Mouse (Mus musculus) stomach, postnatal 0 days (tissue): ENCODE results near the gene Prss27. TPM values are rescaled to one million over a fixed set of nuclear protein-coding genes. Genes with fewer than 3 reads are reported as not detected.

Source experiments
- ATAC-seq: fragments of 200-750 bp; cut with Nextera tagmentation; 2 replicates; pipeline ENCODE4 v1.8.0; 2017; ENCODE audit not compliant: low FRiP score, low TSS enrichment
- DNase-seq: peaks from one replicate; pipeline ENCODE4 v3.0.0-alpha.2; 2016; ENCODE audit warnings: low spot score
- H3K27ac ChIP-seq: fragments of 300-500 bp; sonication (generic); replicated peaks from 2 replicates; pipeline ENCODE4 v1.5.1; 2014; ENCODE audit warnings: mild to moderate bottlenecking, control low read depth
- H3K27me3 ChIP-seq: fragments of 300-500 bp; sonication (generic); 2 replicates; pipeline ENCODE4 v1.6.1; 2014; ENCODE audit warnings: low read length; ENCODE audit not compliant: control insufficient read depth, insufficient read depth
- H3K36me3 ChIP-seq: fragments of 300-500 bp; sonication (generic); 2 replicates; pipeline ENCODE4 v1.6.1; 2014; ENCODE audit warnings: low read length, mixed read lengths; ENCODE audit not compliant: control insufficient read depth, insufficient read depth
- H3K4me1 ChIP-seq: fragments of 300-500 bp; sonication (generic); replicated peaks from 2 replicates; pipeline ENCODE4 v1.6.1; 2014; ENCODE audit warnings: antibody characterized with exemption; ENCODE audit not compliant: control insufficient read depth, insufficient read depth
- H3K4me2 ChIP-seq: fragments of 300-500 bp; sonication (generic); replicated peaks from 2 replicates; pipeline ENCODE4 v1.6.1; 2014; ENCODE audit warnings: low read depth, mild to moderate bottlenecking, control low read depth, moderate library complexity
- H3K4me3 ChIP-seq: fragments of 300-500 bp; sonication (generic); 2 replicates; pipeline ENCODE4 v1.5.1; 2014; ENCODE audit warnings: low read depth, low read length, control low read depth
- H3K9ac ChIP-seq: fragments of 300-500 bp; sonication (generic); 2 replicates; pipeline ENCODE4 v1.6.1; 2014; ENCODE audit warnings: mild to moderate bottlenecking, low read length, control low read depth, mixed read lengths
- H3K9me3 ChIP-seq: fragments of 300-500 bp; sonication (generic); 2 replicates; pipeline ENCODE4 v1.6.1; 2016; ENCODE audit warnings: low read length; ENCODE audit not compliant: control insufficient read depth
- CTCF ChIP-seq: IDR thresholded peaks from 2 replicates; pipeline ENCODE4 v1.5.1; 2016; ENCODE audit warnings: antibody characterized with exemption, low read depth, mild to moderate bottlenecking, moderate library complexity
- EP300 ChIP-seq: optimal IDR thresholded peaks from 2 replicates; pipeline ENCODE3; 2016; ENCODE audit warnings: antibody characterized with exemption
- WGBS: fragments of 180-500 bp; shearing (Covaris S2); extraction: QIAGEN DNeasy Blood & Tissue Kit; methylation state at CpG from one replicate; pipeline ENCODE4 v1.1.7; 2014; 5-methylcytosine and 5-hydroxymethylcytosine counted together
- polyA plus RNA-seq: library from polyadenylated mRNA; unstranded; fragments of >200 nt; fragmentation: Nextera tagmentation; extraction: Ambion mirVana; gene quantifications from 2 replicates; pipeline ENCODE4 v1.2.1, GENCODE M21; 2015

Prss27 gene
- polyA plus RNA-seq, 1 experiment from 2014 or later = 40.8 TPM

DNA sequence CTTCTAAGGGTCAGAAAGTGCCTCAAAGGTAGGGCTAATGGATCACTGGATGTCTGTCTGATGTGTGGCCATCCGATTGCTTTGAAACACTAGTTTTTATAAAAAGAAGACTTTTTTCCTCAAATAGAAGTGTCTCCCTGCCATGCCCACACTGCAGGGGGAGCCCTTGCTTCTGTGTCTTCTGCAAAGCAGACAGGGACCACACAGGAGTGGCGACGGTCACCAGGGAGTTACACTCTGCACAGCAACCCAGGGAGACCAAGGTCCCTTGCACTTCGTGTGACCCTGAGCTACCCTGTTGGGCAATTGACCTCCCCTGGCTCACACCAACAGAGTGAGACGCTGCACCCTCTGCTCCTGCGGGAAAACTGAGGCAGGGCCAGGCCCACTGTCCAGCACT is 990 bp upstream of the Prss27 start:
- no peak; the same call in 1 of the 2 replicates for ATAC-seq
- no peak overlapping the region for H3K4me2 ChIP-seq

DNA sequence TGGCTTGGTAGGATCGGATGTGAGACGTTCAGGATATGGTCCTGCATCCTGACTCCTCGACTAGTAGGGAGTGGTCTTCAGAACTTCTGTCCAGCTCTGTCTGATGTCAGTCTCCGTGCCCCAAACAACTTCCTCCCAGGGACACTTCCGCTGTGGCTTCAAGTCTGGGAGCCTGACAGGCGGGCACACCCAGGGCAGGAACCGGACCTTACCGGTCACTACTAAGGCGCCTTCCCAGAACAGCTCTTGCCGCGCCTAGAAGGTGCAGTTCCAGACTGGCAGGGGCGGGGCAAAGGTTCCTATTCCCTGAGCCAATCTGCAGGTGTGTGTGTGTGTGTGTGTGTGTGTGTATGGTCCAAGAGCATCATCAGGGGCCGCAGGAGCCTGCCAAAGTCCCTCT is 584 bp upstream of the Prss27 start:
- DNase-seq (peak; percentile 88), ATAC-seq (peak; percentile 97)
- Histone ChIP-seq H3K27me3 (no peaks in the 10 kb centered on the region), H3K4me3 (no peak overlapping the region), H3K4me2 (no peak overlapping the region), H3K36me3 (no peaks in the 10 kb centered on the region), H3K9ac (no peak overlapping the region), H3K27ac (peak overlapping the region; percentile 53; the same call in 1 of the 2 replicates), H3K9me3 (no peaks in the 10 kb centered on the region), H3K4me1 (no peaks in the 10 kb centered on the region)
- 62% methylated on average over 13 of the region's 13 CpGs for WGBS
- no peak for TF ChIP-seq EP300
- no peak for TF ChIP-seq CTCF

More for the DNA sequence above, 990 bp upstream of the Prss27 start:
- 72% methylated on average over 6 of the region's 6 CpGs for WGBS
- Histone ChIP-seq H3K9me3 (no peaks in the 10 kb centered on the region), H3K9ac (no peak overlapping the region), H3K4me1 (no peaks in the 10 kb centered on the region), H3K27me3 (no peaks in the 10 kb centered on the region), H3K27ac (peak overlapping the region; percentile 53; the same call in 1 of the 2 replicates), H3K36me3 (no peaks in the 10 kb centered on the region), H3K4me3 (no peak overlapping the region)
- TF ChIP-seq EP300 (no peak), CTCF (no peak)
- no peak for DNase-seq

DNA sequence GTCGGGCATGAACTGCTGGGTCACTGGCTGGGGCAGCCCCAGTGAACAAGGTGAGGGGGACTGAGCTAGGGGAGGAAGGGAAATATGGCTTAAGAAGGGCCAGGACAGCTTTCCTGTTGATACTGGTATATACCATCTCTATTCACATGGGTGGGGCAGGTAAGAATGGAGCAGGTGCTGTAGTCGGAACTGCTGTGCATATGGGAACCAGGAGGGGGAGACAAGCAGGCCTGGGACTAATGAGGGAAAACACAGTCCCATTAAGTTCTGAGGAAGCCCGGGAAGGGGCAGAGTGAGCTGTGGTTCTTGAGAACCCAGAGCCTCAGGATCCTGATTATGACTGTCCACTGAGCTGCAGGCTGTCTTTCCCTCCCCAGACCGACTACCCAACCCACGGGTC is 6.5 kb downstream of the Prss27 start:
- H3K4me2 ChIP-seq = no peak overlapping the region
- TF ChIP-seq CTCF (peak; percentile 57), EP300 (no peak)
- no peaks in the 10 kb centered on the region for H3K9me3 ChIP-seq
- H3K4me1 ChIP-seq = no peaks in the 10 kb centered on the region
- no peak overlapping the region for H3K4me3 ChIP-seq
- no peak overlapping the region for H3K27ac ChIP-seq
- 42% methylated on average over 5 of the region's 5 CpGs for WGBS
- H3K27me3 ChIP-seq = no peaks in the 10 kb centered on the region
- peaks cover 14% of the 10 kb centered on the region for H3K36me3 ChIP-seq
- peak; percentile 36 for DNase-seq
- ATAC-seq = no peak
- H3K9ac ChIP-seq = no peak overlapping the region

DNA sequence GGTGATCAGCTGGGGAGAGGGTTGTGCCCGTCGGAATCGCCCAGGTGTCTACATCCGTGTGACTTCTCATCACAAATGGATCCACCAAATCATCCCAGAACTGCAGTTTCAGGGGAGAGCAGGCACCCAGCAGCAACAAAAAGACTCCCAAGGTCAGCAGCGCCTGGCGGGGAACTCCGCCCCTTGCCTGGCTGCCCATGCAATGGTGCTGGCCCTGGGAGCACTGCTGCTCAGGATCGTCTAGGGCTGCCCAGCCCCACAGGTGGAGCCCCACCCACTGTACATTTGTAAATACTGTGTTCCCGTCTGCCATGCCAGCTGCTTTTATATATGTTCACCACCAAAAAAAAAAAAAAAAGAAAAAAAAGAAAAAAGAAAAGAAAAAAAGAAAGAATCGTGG is 7.7 kb downstream of the Prss27 start:
- Histone ChIP-seq H3K36me3 (peaks cover 20% of the 10 kb centered on the region), H3K9me3 (no peaks in the 10 kb centered on the region), H3K27ac (no peak overlapping the region), H3K4me1 (no peaks in the 10 kb centered on the region), H3K4me3 (no peak overlapping the region), H3K9ac (no peak overlapping the region), H3K27me3 (no peaks in the 10 kb centered on the region), H3K4me2 (no peak overlapping the region)
- ATAC-seq (no peak), DNase-seq (peak; percentile 40)
- TF ChIP-seq EP300 = no peak
- no peak for TF ChIP-seq CTCF
- WGBS = 55% methylated on average over 10 of the region's 10 CpGs

DNA sequence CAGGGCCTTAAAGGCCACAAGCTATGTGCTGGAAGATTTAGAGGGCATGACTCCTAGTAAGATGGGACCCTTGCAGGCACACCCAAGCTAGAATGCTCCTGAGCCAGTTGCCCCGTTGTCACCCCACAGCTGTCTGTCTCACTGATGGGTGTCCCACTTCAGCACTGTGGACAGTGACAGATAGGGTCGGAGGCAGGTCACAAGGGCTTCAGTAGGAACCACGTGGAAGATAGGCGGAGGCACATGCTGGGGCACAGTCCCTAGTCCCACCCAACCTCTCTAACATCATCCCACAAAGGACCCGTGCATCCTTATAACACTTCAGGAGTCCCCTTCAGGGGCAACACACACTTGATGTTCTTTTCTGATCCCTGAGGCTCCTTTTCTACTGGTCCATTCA is 8.1 kb downstream of the Prss27 start:
- Histone ChIP-seq H3K27ac (no peak overlapping the region), H3K9me3 (no peaks in the 10 kb centered on the region), H3K36me3 (peaks cover 23% of the 10 kb centered on the region), H3K4me2 (no peak overlapping the region), H3K27me3 (no peaks in the 10 kb centered on the region), H3K4me3 (no peak overlapping the region), H3K4me1 (no peaks in the 10 kb centered on the region), H3K9ac (no peak overlapping the region)
- WGBS = 20% methylated on average over 5 of the region's 5 CpGs
- DNase-seq (no peak), ATAC-seq (no peak)
- TF ChIP-seq CTCF = no peak
- no peak for TF ChIP-seq EP300

DNA sequence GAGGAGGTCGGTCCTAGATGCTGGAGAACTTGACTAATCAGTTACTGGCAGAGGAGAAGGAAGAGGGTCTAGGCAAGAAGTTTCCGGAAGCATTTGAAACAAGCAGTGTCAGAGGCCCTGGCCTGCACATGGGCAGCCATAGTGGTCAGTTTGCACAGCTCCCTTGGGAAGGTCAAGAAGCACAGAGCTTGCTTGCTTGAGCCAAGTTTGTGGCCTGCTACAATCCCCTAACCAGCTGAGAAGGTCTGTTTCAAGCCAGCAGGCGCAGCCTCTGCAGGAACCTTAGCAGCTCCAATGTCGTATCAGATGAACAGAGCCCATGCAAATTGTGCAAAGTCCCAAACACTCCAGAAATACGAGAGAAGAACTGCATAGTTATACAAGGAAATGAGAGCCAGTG is 10.1 kb downstream of the Prss27 start:
- 72% methylated on average over 5 of the region's 5 CpGs for WGBS
- TF ChIP-seq CTCF (no peak), EP300 (no peak)
- Histone ChIP-seq H3K27ac (no peak overlapping the region), H3K4me3 (no peak overlapping the region), H3K9ac (no peak overlapping the region), H3K4me1 (no peaks in the 10 kb centered on the region), H3K36me3 (peaks cover 28% of the 10 kb centered on the region), H3K9me3 (no peaks in the 10 kb centered on the region), H3K27me3 (no peaks in the 10 kb centered on the region), H3K4me2 (no peak overlapping the region)
- DNase-seq (no peak), ATAC-seq (no peak)
